Mouse (Mus musculus): ENCODE results near the gene Ubxn11. TPM values are rescaled to one million over a fixed set of nuclear protein-coding genes. Genes with fewer than 3 reads are reported as not detected.
A peak's percentile ranks its signal among the peaks of the same experiment; 100 is the strongest.

Ubxn11 gene
- total RNA-seq, 2 experiments from 2014 or later: 0.71 to 1.9 TPM

DNA sequence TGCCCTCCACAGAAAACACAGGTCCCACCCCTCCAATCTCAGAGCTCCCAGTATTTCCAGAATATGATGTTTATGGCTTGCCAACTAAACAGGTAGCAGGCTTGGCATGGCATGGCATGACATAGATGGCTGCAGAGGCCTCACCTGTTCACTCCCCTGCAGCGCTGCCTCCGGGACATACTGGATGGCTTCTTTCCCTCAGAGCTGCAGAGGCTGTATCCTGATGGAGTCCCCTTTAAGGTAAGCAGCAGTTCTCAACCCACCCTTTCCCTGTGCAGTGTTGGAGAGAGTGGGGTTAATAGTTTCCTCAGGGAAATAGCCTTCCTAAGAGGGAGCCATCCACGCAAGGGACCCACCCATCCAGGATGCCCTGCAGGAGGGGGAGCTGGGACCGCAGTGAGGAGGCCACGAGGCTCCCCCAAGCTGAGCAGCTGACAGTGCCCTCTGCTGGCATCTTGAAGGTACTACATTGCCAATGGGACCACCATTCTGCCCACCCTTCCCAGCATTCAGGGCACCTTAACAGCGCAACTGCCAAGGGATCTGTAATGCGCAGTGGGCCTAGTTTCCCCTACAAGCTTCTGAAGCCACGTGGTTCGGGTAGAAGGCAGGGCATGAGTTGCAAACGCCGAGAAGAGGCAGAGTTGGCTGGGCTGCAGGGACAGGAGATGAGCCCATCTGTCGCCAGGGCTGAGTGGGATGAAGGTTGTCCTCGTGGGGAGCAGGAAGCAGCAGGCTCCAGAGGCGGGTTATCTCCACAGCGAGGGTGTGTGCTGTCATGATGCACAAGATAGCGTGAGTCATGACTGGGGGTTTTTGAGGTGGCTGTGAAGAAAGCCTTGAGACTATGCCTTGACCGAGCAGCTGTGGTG, 21.5 kb downstream of the Ubxn11 start:
- no peak overlapping the region for H3K27ac ChIP-seq
- peak; percentile 88 for TF ChIP-seq CTCF (IDR thresholded peaks at IDR 0.05)
- no peak overlapping the region for H3K4me3 ChIP-seq
- peak; percentile 40 for DNase-seq
- intact Hi-C loops (cut with DNase I): no loop called here

DNA sequence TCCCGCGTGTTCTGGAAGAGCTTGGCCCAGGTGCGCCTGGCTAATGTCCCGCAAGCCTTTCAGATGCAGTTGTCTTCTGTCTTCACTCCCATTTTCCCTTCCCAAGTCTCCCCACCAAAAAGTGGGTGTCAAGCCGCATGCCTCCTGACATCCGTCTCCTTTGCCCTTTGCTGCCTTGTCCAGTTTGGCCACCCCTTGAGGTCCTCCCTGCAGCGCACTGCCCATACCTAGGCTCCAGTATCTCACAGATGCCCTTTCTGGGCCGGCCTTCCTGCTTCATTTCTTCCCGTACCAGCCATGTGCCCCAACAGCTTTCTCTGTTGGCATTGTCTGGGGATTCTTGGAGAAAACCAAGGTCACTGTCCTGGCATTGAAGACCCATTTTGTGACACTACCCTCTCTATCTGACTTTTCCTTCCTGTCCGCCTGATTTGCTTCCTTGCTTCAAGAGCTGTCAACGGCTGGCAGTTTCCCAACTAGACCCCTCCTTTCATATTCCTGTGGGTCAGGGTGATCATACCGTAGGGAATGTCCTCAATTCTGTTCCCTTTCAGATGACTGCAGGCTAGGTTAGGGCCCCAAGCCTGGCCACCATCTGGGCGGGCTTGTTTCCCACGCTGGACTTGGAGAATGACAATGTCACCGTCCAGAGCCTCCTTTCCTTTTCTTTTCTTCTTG, 23.2 kb downstream of the Ubxn11 start:
- no peak for DNase-seq
- no peak overlapping the region for H3K4me3 ChIP-seq
- no peak overlapping the region for H3K27ac ChIP-seq
- intact Hi-C loops (cut with DNase I): no loop called here
- TF ChIP-seq CTCF (IDR thresholded peaks at IDR 0.05): no peak

DNA sequence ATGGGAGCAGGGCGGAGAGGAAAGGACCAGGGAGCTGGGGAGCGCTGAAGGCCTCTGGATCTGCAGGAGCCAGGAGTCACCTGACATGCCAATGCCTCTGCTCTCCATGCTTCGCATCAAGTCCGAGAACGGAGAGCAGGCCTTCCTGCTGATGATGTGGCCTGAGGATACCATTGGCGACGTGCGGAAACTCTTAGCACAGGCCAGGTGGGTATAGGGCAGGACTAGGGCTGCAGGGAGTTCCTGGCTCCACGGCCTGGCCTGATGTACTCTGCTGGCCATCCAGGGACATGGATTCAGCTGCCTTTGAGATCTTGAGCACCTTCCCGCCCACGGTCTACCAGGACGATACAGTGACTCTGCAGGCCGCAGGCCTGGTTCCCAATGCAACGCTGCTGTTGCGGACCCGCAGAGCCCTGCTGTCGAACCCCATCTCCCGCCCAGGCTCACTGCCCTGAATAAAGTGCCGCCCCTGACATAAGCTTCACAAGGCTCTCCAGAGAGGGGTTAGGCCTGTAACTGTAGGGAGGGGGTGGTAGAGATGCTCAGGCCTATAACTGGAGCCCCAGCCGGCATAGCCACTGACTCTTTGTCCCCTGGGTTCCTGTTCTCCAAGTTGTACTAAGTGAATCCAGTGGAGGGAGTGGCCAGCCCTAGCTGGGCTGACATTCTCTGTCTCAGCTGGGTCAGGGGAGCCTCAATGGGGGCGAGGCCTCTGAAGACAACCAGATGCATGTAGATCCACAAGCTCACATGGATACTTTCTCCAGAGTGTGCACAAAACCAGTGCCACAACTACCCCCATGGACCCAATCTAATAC, 24.1 kb downstream of the Ubxn11 start:
- Histone ChIP-seq H3K27ac (no peak overlapping the region), H3K4me3 (no peak overlapping the region)
- TF ChIP-seq CTCF (IDR thresholded peaks at IDR 0.05): no peak
- DNase-seq: no peak
- intact Hi-C loops (cut with DNase I): no loop called here

DNA sequence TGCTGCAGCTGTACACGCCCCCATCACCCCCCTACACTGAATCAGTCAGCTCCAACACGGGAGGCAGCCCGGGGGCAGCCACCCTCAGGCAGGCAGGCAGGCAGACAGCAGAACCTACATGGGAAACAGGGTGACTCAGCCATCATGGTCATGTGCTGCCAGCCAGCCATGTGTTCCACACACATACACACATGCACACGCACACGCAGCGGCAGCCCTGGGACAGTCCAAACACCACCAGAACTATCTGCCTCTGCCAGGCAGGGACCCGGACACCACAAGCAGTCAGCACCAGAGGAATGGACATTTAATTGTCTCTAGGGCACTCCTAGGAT, 24.7 kb downstream of the Ubxn11 start:
- peak overlapping the region; percentile 90; the same call in 1 of the 2 replicates for H3K27ac ChIP-seq
- peak overlapping the region; percentile 89 for H3K4me3 ChIP-seq
- intact Hi-C loops (cut with DNase I): no loop called here
- no peak for TF ChIP-seq CTCF (IDR thresholded peaks at IDR 0.05)
- DNase-seq: no peak

DNA sequence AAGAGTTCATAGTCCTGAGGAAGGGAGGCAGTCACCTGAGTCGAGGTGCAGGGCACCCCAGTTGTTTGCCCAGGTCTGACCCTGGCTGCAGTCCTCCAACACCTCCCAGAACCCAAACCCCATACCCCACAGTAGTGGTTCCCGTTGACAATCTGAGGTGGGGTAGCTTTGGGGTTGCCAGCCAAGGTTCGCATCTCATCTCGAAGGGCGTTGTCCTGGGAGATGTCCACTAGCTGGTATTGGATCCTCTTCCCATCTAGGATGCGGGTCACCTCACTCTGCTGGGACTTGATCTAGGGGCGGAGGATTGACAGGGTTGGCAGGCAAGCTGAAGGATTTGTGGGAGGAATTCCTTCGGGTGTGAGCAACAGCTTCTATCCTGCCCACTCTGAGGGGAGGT, 25.4 kb downstream of the Ubxn11 start:
- no peak for TF ChIP-seq CTCF (IDR thresholded peaks at IDR 0.05)
- intact Hi-C loops (cut with DNase I): no loop called here
- Histone ChIP-seq H3K27ac (peak overlapping the region; percentile 90), H3K4me3 (peak overlapping the region; percentile 89)
- DNase-seq: no peak

DNA sequence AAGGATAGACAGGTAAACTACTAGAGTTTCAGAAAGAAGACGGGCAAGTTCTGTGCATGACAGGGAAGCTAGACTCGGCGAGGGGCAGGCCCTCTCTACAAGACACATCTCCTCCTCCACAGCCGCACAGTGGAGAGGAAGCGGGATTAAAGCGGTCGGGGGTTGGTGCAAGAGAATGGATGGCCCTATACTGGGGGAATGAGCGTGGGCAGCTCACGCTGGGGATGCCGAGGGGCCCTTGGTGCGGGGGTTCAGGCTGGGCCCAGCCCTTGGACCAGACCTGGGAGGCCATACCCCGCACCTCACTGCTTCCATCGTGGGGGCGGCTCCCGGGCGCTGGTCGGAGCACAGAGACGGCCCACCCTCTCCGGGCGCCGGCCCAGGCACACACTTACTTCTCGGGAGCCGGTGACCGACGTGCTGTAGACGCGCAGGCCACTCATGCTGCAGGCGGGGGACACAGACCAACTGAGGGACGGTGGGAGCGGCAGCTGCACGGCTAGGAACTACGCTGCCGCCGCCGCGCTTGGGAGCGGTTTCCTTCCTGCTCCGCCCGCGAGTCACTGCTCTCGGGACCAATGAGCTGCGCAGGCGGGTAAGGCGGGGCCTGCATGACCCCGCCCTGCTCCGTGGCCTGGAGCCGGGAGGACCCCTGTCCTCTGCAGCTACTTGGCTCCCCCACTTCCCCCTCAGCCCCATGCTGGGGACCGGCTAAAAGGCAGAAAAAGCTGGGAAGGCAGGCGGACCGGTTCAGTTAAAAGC, 26.0 kb downstream of the Ubxn11 start, which contains the start of gene Sh3bgrl3:
TSS of gene Sh3bgrl3 (minus strand) at position 569 of the 762 bp plus-strand sequence.
- intact Hi-C loops (cut with DNase I): no loop called here
- peak within 1 kb of the TSS; percentile 89 for H3K4me3 ChIP-seq
- DNase-seq: peak; percentile 91
- peak within 1 kb of the TSS; percentile 90 for H3K27ac ChIP-seq
- no peak for TF ChIP-seq CTCF (IDR thresholded peaks at IDR 0.05)

DNA sequence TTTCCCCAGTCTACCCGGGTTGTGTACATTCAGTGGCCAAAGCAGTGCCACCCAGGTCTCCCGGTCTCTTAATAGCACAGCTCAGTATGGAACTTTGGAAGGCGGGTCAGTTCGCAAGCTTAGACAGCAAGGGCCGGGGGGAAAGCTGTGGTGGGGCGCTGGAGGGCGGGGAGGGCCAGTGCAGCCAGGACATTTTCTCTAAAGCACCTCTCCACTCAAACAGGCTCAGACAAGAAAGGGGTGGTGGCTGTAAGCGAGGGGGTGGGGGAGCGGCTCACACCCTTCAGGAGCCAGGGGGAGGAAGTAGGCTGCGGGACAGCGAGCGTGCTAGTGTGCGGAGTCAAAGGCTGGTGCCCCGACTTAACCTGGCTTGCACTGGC, 26.6 kb downstream of the Ubxn11 start:
- intact Hi-C loops (cut with DNase I): no loop called here
- DNase-seq: no peak
- H3K4me3 ChIP-seq: peak overlapping the region; percentile 89
- H3K27ac ChIP-seq: peak overlapping the region; percentile 90
- no peak for TF ChIP-seq CTCF (IDR thresholded peaks at IDR 0.05)

DNA sequence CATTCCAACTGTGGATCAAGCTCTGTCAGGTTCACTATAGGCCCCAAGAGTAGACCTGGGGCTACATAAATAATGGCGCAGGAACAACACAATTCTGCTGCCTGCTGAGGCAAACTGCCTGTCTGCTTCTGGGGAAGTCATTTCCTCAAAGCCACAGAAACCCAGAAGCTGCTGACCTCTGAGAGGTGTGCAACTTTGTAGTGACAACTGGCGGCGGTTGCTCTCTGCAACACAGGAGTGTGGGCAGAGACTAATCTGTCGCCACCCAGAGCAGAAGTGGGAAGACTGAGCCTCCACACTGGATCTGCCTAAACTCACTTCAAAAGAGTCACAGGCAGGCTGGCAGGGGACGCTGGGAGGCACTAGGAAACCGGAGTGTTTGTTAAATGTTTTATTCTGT, 27.1 kb downstream of the Ubxn11 start:
- peak overlapping the region; percentile 90 for H3K27ac ChIP-seq
- no peak for TF ChIP-seq CTCF (IDR thresholded peaks at IDR 0.05)
- peak overlapping the region; percentile 89 for H3K4me3 ChIP-seq
- intact Hi-C loops (cut with DNase I): no loop called here
- DNase-seq: peak; percentile 35

DNA sequence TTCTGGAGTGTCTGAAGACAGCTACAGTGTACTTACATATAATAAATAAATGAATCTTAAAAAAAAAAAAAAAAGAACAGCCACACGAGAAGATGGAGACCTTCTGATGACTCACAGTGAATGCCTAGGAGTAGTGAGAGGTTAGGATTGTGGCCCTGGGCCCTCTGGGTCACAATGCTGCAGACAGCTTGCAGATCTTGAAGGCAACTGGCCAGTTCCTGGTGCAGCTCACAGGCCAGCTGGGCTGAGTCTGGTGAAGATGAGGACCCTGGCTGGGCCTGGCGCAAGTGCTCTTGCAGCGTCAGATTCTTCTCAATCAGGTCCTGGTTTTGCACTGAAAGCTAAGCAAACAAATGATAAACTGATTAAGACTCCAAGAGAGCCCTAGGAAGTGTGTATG, 29.7 kb downstream of the Ubxn11 start:
- DNase-seq: no peak
- intact Hi-C loops (cut with DNase I): no loop called here
- no peak overlapping the region for H3K4me3 ChIP-seq
- H3K27ac ChIP-seq: peak overlapping the region; percentile 63
- no peak for TF ChIP-seq CTCF (IDR thresholded peaks at IDR 0.05)

DNA sequence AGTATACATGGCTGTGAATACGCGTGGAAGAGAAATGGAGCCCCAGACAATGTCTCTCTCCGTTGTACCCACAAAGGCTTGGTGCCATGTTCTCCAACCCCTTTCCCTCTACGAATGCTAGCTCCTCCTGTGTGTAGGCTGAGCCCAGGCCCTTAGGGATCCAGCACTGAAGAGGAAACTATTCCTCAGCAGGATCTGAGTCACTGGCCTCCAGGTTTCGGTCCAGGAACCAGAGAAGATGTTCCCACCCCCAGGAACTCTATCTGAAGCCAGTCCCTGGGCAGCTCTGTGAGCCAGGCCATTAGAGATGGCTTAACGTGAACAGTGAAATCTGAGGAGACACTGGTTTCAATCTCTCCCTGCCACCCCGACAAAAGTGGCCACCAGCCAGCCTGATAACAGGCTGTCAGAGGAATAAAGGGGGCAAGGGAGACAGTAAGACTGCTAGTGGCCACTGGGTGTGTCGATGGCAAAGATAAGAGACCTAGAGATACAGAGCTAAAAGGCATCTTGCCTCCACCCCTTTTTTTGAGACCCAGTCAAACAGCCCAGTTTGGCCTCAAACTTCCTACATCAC, 30.2 kb downstream of the Ubxn11 start:
- no peak for TF ChIP-seq CTCF (IDR thresholded peaks at IDR 0.05)
- DNase-seq: peak; percentile 40
- peak overlapping the region; percentile 63 for H3K27ac ChIP-seq
- intact Hi-C loops (cut with DNase I): no loop called here
- no peak overlapping the region for H3K4me3 ChIP-seq

DNA sequence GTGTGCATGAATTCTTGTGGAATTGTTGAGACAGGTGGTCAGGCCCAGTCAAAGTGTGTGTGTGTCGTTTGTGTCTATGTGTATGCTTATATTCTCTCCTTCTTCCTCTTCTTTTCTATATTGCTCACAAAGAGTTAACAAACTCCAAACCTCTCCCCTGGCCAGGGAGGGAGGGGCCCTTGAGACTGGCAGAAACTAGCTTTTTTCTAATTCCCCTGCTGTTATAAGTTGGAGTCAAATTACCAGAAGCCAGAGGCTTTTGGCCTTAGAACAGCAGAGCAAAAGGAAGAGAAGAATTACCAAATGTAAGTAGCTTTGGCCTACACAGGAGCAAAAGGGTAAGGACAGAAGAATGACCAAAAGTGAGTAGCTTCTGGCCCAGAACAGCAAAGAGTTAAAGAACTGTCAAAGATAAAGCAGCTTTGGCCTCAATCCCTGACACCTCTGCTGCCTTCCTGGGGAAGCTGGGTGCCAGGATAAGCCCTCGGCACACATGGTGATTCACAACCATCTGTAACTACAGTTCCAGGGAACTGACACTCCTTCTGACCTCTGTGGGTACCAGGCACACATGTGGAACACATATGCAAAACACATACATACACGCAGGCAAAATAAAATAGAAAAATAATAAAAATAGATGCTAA, 34.0 kb downstream of the Ubxn11 start:
- DNase-seq: no peak
- intact Hi-C loops (cut with DNase I): no loop called here
- Histone ChIP-seq H3K27ac (no peak overlapping the region), H3K4me3 (no peak overlapping the region)
- TF ChIP-seq CTCF (IDR thresholded peaks at IDR 0.05): no peak
